Mouse (Mus musculus): Measurements from ENCODE around the gene Hipk4. TPM values are rescaled to one million over a fixed set of nuclear protein-coding genes. Genes with fewer than 3 reads are reported as not detected.

Gene Hipk4
- polyA plus RNA-seq, 1 experiment from 2014 or later: 0.95 TPM

- DNase-seq (no peak), ATAC-seq (ENCODE audit: insufficient read depth) (no peak)
- WGBS: 83% methylated on average over 10 of the region's 10 CpGs
- Histone ChIP-seq H3K4me2 (no peak overlapping the region), H3K4me1 (ENCODE audit: insufficient read depth) (no peaks in the 10 kb centered on the region), H3K36me3 (ENCODE audit: insufficient read depth) (peaks cover 33% of the 10 kb centered on the region; the same call in 1 of the 2 replicates), H3K27ac (ENCODE audit: low read depth) (no peak overlapping the region), H3K27me3 (ENCODE audit: insufficient read depth, low read length) (no peaks in the 10 kb centered on the region), H3K4me3 (ENCODE audit: low read depth, low read length) (no peak overlapping the region), H3K9ac (no peak overlapping the region), H3K9me3 (ENCODE audit: low read depth, low read length) (no peaks in the 10 kb centered on the region)
- TF ChIP-seq CTCF (IDR thresholded peaks at IDR 0.05; ENCODE audit: low read depth): no peak
Measured at GRCm38 (mm10) chr7:27531707-27532106, 8.6 kb downstream of the Hipk4 start.

- Histone ChIP-seq H3K4me2 (no peak overlapping the region), H3K27me3 (ENCODE audit: insufficient read depth, low read length) (no peaks in the 10 kb centered on the region), H3K27ac (ENCODE audit: low read depth) (no peak overlapping the region), H3K4me1 (ENCODE audit: insufficient read depth) (no peaks in the 10 kb centered on the region), H3K9ac (no peak overlapping the region), H3K9me3 (ENCODE audit: low read depth, low read length) (no peaks in the 10 kb centered on the region), H3K36me3 (ENCODE audit: insufficient read depth) (peaks cover 38% of the 10 kb centered on the region; the same call in 1 of the 2 replicates), H3K4me3 (ENCODE audit: low read depth, low read length) (no peak overlapping the region)
- 89% methylated on average over 9 of the region's 9 CpGs for WGBS
- TF ChIP-seq CTCF (IDR thresholded peaks at IDR 0.05; ENCODE audit: low read depth): no peak
- DNase-seq: no peak
- no peak for ATAC-seq (ENCODE audit: insufficient read depth)
Measured at GRCm38 (mm10) chr7:27532480-27533050, 9.5 kb downstream of the Hipk4 start.

GRCm38 (mm10) chr7:27535386-27535785 lies 12.3 kb downstream of the Hipk4 start:
- H3K27me3 ChIP-seq (ENCODE audit: insufficient read depth, low read length): no peaks in the 10 kb centered on the region
- 68% methylated on average over 2 of the region's 2 CpGs for WGBS
- ATAC-seq (ENCODE audit: insufficient read depth): no peak
- H3K4me1 ChIP-seq (ENCODE audit: insufficient read depth): no peaks in the 10 kb centered on the region
- TF ChIP-seq CTCF (IDR thresholded peaks at IDR 0.05; ENCODE audit: low read depth): no peak
- peaks cover 47% of the 10 kb centered on the region; the same call in 1 of the 2 replicates for H3K36me3 ChIP-seq (ENCODE audit: insufficient read depth)
- H3K9me3 ChIP-seq (ENCODE audit: low read depth, low read length): no peaks in the 10 kb centered on the region
- no peak overlapping the region for H3K4me2 ChIP-seq
- H3K9ac ChIP-seq: no peak overlapping the region
- H3K4me3 ChIP-seq (ENCODE audit: low read depth, low read length): no peak overlapping the region
- no peak for DNase-seq
- H3K27ac ChIP-seq (ENCODE audit: low read depth): no peak overlapping the region

GRCm38 (mm10) chr7:27536618-27537017 lies 13.6 kb downstream of the Hipk4 start:
- Histone ChIP-seq H3K9ac (no peak overlapping the region), H3K4me2 (no peak overlapping the region), H3K27ac (ENCODE audit: low read depth) (no peak overlapping the region), H3K4me1 (ENCODE audit: insufficient read depth) (no peaks in the 10 kb centered on the region), H3K4me3 (ENCODE audit: low read depth, low read length) (no peak overlapping the region), H3K27me3 (ENCODE audit: insufficient read depth, low read length) (no peaks in the 10 kb centered on the region), H3K9me3 (ENCODE audit: low read depth, low read length) (no peaks in the 10 kb centered on the region), H3K36me3 (ENCODE audit: insufficient read depth) (peaks cover 51% of the 10 kb centered on the region; the same call in 1 of the 2 replicates)
- DNase-seq (no peak), ATAC-seq (ENCODE audit: insufficient read depth) (no peak)
- WGBS: 83% methylated on average over 6 of the region's 6 CpGs
- TF ChIP-seq CTCF (IDR thresholded peaks at IDR 0.05; ENCODE audit: low read depth): no peak

- H3K4me1 ChIP-seq (ENCODE audit: insufficient read depth): no peaks in the 10 kb centered on the region
- no peak overlapping the region for H3K9ac ChIP-seq
- H3K4me2 ChIP-seq: no peak overlapping the region
- DNase-seq (no peak), ATAC-seq (ENCODE audit: insufficient read depth) (no peak)
- no peak for TF ChIP-seq CTCF (IDR thresholded peaks at IDR 0.05; ENCODE audit: low read depth)
- 0 out of 2 replicates have a peak, but pooled peaks cover 40% of the 10 kb centered on the region for H3K36me3 ChIP-seq (ENCODE audit: insufficient read depth)
- WGBS: 86% methylated on average over 8 of the region's 8 CpGs
- no peak overlapping the region for H3K4me3 ChIP-seq (ENCODE audit: low read depth, low read length)
- H3K9me3 ChIP-seq (ENCODE audit: low read depth, low read length): no peaks in the 10 kb centered on the region
- no peaks in the 10 kb centered on the region for H3K27me3 ChIP-seq (ENCODE audit: insufficient read depth, low read length)
- H3K27ac ChIP-seq (ENCODE audit: low read depth): no peak overlapping the region
Measured at GRCm38 (mm10) chr7:27537998-27538397, 14.9 kb downstream of the Hipk4 start.

GRCm38 (mm10) chr7:27538797-27539196 lies 15.7 kb downstream of the Hipk4 start:
- 0 out of 2 replicates have a peak, but pooled peaks cover 34% of the 10 kb centered on the region for H3K36me3 ChIP-seq (ENCODE audit: insufficient read depth)
- DNase-seq (no peak), ATAC-seq (ENCODE audit: insufficient read depth) (no peak)
- no peaks in the 10 kb centered on the region for H3K9me3 ChIP-seq (ENCODE audit: low read depth, low read length)
- H3K27ac ChIP-seq (ENCODE audit: low read depth): no peak overlapping the region
- H3K9ac ChIP-seq: no peak overlapping the region
- WGBS: 90% methylated on average over 2 of the region's 2 CpGs
- no peak overlapping the region for H3K4me2 ChIP-seq
- no peak overlapping the region for H3K4me3 ChIP-seq (ENCODE audit: low read depth, low read length)
- no peaks in the 10 kb centered on the region for H3K4me1 ChIP-seq (ENCODE audit: insufficient read depth)
- no peak for TF ChIP-seq CTCF (IDR thresholded peaks at IDR 0.05; ENCODE audit: low read depth)
- no peaks in the 10 kb centered on the region for H3K27me3 ChIP-seq (ENCODE audit: insufficient read depth, low read length)

GRCm38 (mm10) chr7:27540521-27540920 lies 17.5 kb downstream of the Hipk4 start:
- no peak overlapping the region for H3K4me2 ChIP-seq
- no peak overlapping the region for H3K4me3 ChIP-seq (ENCODE audit: low read depth, low read length)
- no peaks in the 10 kb centered on the region for H3K4me1 ChIP-seq (ENCODE audit: insufficient read depth)

More at GRCm38 (mm10) chr7:27540521-27540920, 17.5 kb downstream of the Hipk4 start:
- no peak for ATAC-seq (ENCODE audit: insufficient read depth)
- WGBS: 56% methylated on average over 2 of the region's 2 CpGs
- no peak for DNase-seq
- no peak for TF ChIP-seq CTCF (IDR thresholded peaks at IDR 0.05; ENCODE audit: low read depth)
- Histone ChIP-seq H3K36me3 (ENCODE audit: insufficient read depth) (0 out of 2 replicates have a peak, but pooled peaks cover 29% of the 10 kb centered on the region), H3K27me3 (ENCODE audit: insufficient read depth, low read length) (no peaks in the 10 kb centered on the region), H3K27ac (ENCODE audit: low read depth) (no peak overlapping the region), H3K9me3 (ENCODE audit: low read depth, low read length) (no peaks in the 10 kb centered on the region), H3K9ac (no peak overlapping the region)

Data from lung, embryonic 14.5 days (tissue).